Mouse (Mus musculus) small intestine, adult 2 months (tissue): ENCODE data around the gene Neu2.

Experiments
- CTCF ChIP-seq: fragments of 200-500 bp; IDR thresholded peaks from 2 replicates; pipeline ENCODE4 v1.5.1; 2012; ENCODE audit warnings: low read depth, mild to moderate bottlenecking, control low read depth, inconsistent platforms, low read length, moderate library complexity, mixed read lengths; ENCODE audit not compliant: insufficient replicate concordance, insufficient read length; ENCODE audit errors: extremely low read depth
- POLR2A ChIP-seq: fragments of 200-500 bp; IDR thresholded peaks from 2 replicates; pipeline ENCODE4 v1.6.1; 2012; ENCODE audit warnings: low read depth, mild to moderate bottlenecking, control low read depth, inconsistent platforms, low read length, moderate library complexity

- TF ChIP-seq POLR2A (no peak), CTCF (no peak)
These were observed 16.1 kb upstream of the Neu2 start for GRCm38 (mm10) chr1:87493542-87493941.
